Mouse (Mus musculus) heart, adult 2 months (tissue): ENCODE measurements around the gene Cdc26. TPM values are rescaled to one million over a fixed set of nuclear protein-coding genes. Genes with fewer than 3 reads are reported as not detected.

Source experiments
- DNase-seq, 2 experiments: peaks; one replicate each; pipeline ENCODE4 v3.0.0; 2021
- H3K27ac ChIP-seq: fragments of 200-600 bp; 2 replicates; pipeline ENCODE4 v1.8.1; 2022
- H3K27me3 ChIP-seq: fragments of 200-500 bp; 2 replicates; pipeline ENCODE4 v1.6.1; 2012; ENCODE audit warnings: mild to moderate bottlenecking, low read length, inconsistent platforms, mixed read lengths; ENCODE audit not compliant: control insufficient read depth, insufficient read depth
- H3K36me3 ChIP-seq: fragments of 200-500 bp; 2 replicates; pipeline ENCODE4 v1.6.1; 2012; ENCODE audit warnings: low read length, inconsistent platforms; ENCODE audit not compliant: control insufficient read depth, insufficient read depth
- H3K4me1 ChIP-seq: fragments of 200-500 bp; 2 replicates; pipeline ENCODE4 v1.6.1; 2011; ENCODE audit warnings: low read length; ENCODE audit not compliant: control insufficient read depth, insufficient read depth
- H3K4me3 ChIP-seq: fragments of 200-600 bp; 2 replicates; pipeline ENCODE4 v1.8.1; 2022
- H3K79me2 ChIP-seq: fragments of 200-500 bp; replicated peaks from 2 replicates; pipeline ENCODE4 v1.6.1; 2012; ENCODE audit warnings: mild to moderate bottlenecking, inconsistent platforms, low read length, moderate library complexity, mixed read lengths; ENCODE audit not compliant: control insufficient read depth, insufficient read depth
- H3K9ac ChIP-seq: fragments of 200-500 bp; 2 replicates; pipeline ENCODE4 v1.6.1; 2012; ENCODE audit warnings: low read depth, mild to moderate bottlenecking, control low read depth, inconsistent platforms, low read length, mixed read lengths
- CTCF ChIP-seq: fragments of 200-600 bp; IDR thresholded peaks from 2 replicates; pipeline ENCODE4 v1.8.1; 2022; ENCODE audit warnings: antibody characterized with exemption, mild to moderate bottlenecking, moderate library complexity
- EP300 ChIP-seq: fragments of 200-500 bp; IDR thresholded peaks from 2 replicates; pipeline ENCODE4 v1.6.1; 2011; ENCODE audit warnings: low read depth, low read length, control low read depth; ENCODE audit not compliant: insufficient read depth
- POLR2A ChIP-seq: fragments of 200-500 bp; IDR thresholded peaks from 2 replicates; pipeline ENCODE4 v1.6.1; 2011; ENCODE audit warnings: mild to moderate bottlenecking, low read depth, low read length, control low read depth; ENCODE audit not compliant: insufficient read depth
- WGBS: fragments of 180-500 bp; shearing (Covaris S2); methylation state at CpG from one replicate; pipeline ENCODE4 v1.1.7; 2018; 5-methylcytosine and 5-hydroxymethylcytosine counted together
- intact Hi-C: fragments of 180-260 bp; cut with DNase I; formaldehyde crosslinking; loops from one replicate; pipeline ENCODE4 v1.15.1; 2025
- polyA plus RNA-seq: library from polyadenylated mRNA; depleted of rRNA; stranded (reverse); fragments of >200 nt; gene quantifications from 2 replicates; pipeline ENCODE4 v1.2.3, GENCODE M21; 2012
- total RNA-seq, 2 experiments: library from RNA; stranded (reverse); gene quantifications; 2 replicates each; pipeline ENCODE4 v1.2.3; 2021

Gene Cdc26
- total and polyA plus RNA-seq, 3 experiments = 23.8 to 47.7 (median 44.6) TPM

DNA sequence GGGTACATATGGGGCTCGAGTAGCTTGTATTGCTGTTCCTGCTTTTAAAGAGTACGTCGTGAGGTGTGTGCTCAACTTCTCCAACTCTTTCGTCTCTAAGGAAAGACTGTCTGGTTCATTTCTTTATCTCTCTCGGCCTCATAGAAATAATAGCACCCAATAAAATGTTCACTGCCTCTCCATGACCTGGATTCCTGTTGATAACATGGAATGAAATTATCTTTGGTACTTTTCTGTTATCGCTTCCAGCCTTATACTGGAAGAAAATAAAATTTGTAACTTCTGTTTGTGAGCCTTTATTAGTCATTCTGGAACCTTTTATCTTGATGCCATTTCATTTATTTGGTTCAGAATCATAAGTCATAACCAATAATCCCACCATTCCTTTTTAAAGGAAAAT lies 25.2 kb downstream of the Cdc26 start:
- 72% methylated on average over 6 of the region's 6 CpGs for WGBS

DNA sequence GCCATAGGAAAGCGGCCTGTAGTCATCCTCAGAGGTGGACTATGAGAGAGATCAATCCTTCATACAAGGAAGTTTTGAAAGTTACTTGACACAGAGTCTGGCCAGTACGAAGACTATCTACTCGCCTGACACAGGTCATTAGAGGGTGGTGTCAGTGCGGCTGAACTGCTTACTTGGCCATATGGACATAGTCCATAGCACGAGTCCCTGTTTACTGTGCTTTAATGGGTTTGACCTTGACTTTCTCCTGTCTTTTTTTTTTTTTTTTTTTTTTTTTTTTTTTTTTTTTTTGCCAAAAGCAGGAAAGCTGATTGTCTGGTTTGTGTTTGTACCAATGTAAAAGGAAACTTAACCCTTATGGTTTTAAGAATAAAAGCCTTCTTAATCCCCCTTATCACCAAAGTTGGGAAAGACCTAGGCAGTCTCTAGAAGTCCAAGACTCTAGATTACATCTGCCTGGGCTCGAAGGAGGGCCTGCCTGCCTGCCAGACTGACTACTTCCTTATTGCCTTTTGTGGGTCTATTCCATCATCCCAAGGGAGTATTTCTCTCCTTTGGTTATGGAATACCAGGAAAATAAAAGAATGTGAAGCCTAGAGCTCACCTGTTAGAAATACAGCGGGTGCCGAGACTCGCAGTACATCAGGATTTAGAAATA lies 28.6 kb downstream of the Cdc26 start:
- DNase-seq = no peak
- 75% methylated on average over 9 of the region's 9 CpGs for WGBS

More for the DNA sequence above, 25.2 kb downstream of the Cdc26 start:
- peaks cover 5% of the 10 kb centered on the region; the same call in 1 of the 2 replicates for H3K79me2 ChIP-seq
- no peak overlapping the region for H3K4me3 ChIP-seq
- no peak for TF ChIP-seq EP300
- no peak for TF ChIP-seq CTCF
- no peak for TF ChIP-seq POLR2A
- H3K27ac ChIP-seq = no peak overlapping the region
- H3K36me3 ChIP-seq = no peaks in the 10 kb centered on the region
- intact Hi-C loops = no loop called here
- no peaks in the 10 kb centered on the region for H3K27me3 ChIP-seq
- peaks cover 2% of the 10 kb centered on the region for H3K4me1 ChIP-seq
- H3K9ac ChIP-seq = no peak overlapping the region
- DNase-seq = no peak

GRCm38 (mm10) chr4:62376123-62376522 lies 32.3 kb downstream of the Cdc26 start:
- 91% methylated on average over 2 of the region's 2 CpGs for WGBS

More for the DNA sequence above, 28.6 kb downstream of the Cdc26 start:
- Histone ChIP-seq H3K36me3 (no peaks in the 10 kb centered on the region), H3K4me1 (peaks cover 2% of the 10 kb centered on the region), H3K9ac (no peak overlapping the region), H3K27ac (no peak overlapping the region), H3K4me3 (no peak overlapping the region), H3K79me2 (peaks cover 5% of the 10 kb centered on the region), H3K27me3 (no peaks in the 10 kb centered on the region)
- intact Hi-C loops = no loop called here
- no peak for TF ChIP-seq EP300
- TF ChIP-seq CTCF = no peak
- no peak for TF ChIP-seq POLR2A

GRCm38 (mm10) chr4:62374342-62374741 lies 34.1 kb downstream of the Cdc26 start:
- 45% methylated on average over 4 of the region's 4 CpGs for WGBS
- DNase-seq = no peak
- Histone ChIP-seq H3K36me3 (no peaks in the 10 kb centered on the region), H3K79me2 (peaks cover 6% of the 10 kb centered on the region), H3K4me3 (no peak overlapping the region), H3K27me3 (no peaks in the 10 kb centered on the region), H3K27ac (no peak overlapping the region; the same call in 1 of the 2 replicates), H3K9ac (no peak overlapping the region), H3K4me1 (peaks cover 8% of the 10 kb centered on the region)
- intact Hi-C loops = no loop called here
- TF ChIP-seq POLR2A (no peak), CTCF (no peak), EP300 (no peak)

More at GRCm38 (mm10) chr4:62376123-62376522, 32.3 kb downstream of the Cdc26 start:
- no peak overlapping the region for H3K4me3 ChIP-seq
- H3K27me3 ChIP-seq = no peaks in the 10 kb centered on the region
- H3K79me2 ChIP-seq = peaks cover 6% of the 10 kb centered on the region
- TF ChIP-seq CTCF (no peak), POLR2A (no peak), EP300 (no peak)
- intact Hi-C loops = no loop called here
- no peak overlapping the region for H3K9ac ChIP-seq
- no peaks in the 10 kb centered on the region for H3K36me3 ChIP-seq
- DNase-seq = no peak
- H3K27ac ChIP-seq = no peak overlapping the region
- H3K4me1 ChIP-seq = peaks cover 7% of the 10 kb centered on the region

GRCm38 (mm10) chr4:62373668-62374067 lies 34.8 kb downstream of the Cdc26 start:
- no peak for DNase-seq
- intact Hi-C loops = no loop called here
- Histone ChIP-seq H3K4me3 (no peak overlapping the region), H3K27me3 (no peaks in the 10 kb centered on the region), H3K9ac (no peak overlapping the region), H3K27ac (no peak overlapping the region), H3K36me3 (peaks cover 2% of the 10 kb centered on the region; the same call in 1 of the 2 replicates), H3K79me2 (peaks cover 6% of the 10 kb centered on the region), H3K4me1 (peaks cover 10% of the 10 kb centered on the region)
- no peak for TF ChIP-seq EP300
- TF ChIP-seq CTCF = no peak
- TF ChIP-seq POLR2A = no peak
- WGBS = 64% methylated on average over 7 of the region's 7 CpGs

DNA sequence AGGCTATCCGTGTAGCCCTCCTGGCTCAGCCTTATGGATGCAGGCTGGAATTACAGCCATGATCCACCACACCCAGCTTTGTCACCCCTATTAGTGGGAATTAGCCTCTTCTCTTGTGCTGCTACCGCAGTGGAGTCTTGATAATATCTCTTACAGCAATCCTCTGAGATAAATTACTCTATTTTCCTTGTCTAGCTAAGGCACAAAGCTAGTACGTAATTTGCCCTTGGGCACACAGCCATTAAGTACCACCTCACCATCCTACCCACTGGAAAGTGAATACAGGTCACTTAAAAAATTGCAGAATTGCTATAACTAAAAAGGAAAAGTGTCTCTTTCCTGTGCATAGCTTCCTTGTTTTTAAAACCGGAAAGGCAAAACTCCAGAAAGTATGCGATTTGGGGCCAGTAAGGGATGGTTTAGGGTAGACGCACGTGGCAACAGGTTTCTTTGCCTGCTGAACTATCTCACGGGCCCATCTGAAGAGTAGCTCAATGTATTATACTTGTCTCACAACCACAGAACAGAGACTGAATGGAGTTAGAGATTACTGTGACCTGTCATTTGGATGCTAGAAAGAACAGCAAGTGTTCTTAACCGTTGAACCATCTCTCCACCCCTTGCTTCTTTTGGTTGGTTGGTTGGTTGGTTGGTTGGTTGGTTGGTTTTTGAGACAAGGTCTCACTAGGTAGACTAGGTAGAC lies 35.5 kb downstream of the Cdc26 start:
- H3K9ac ChIP-seq = no peak overlapping the region
- intact Hi-C loops = no loop called here
- peaks cover 10% of the 10 kb centered on the region for H3K4me1 ChIP-seq
- TF ChIP-seq EP300 = no peak
- TF ChIP-seq POLR2A = no peak
- TF ChIP-seq CTCF = no peak
- H3K27me3 ChIP-seq = no peaks in the 10 kb centered on the region
- no peak for DNase-seq
- no peak overlapping the region for H3K27ac ChIP-seq
- H3K4me3 ChIP-seq = no peak overlapping the region
- peaks cover 4% of the 10 kb centered on the region for H3K79me2 ChIP-seq
- WGBS = 74% methylated on average over 9 of the region's 9 CpGs
- H3K36me3 ChIP-seq = peaks cover 2% of the 10 kb centered on the region; the same call in 1 of the 2 replicates
